ENCODE assay signal across 7 mouse cellular contexts in the genomic region with DNA sequence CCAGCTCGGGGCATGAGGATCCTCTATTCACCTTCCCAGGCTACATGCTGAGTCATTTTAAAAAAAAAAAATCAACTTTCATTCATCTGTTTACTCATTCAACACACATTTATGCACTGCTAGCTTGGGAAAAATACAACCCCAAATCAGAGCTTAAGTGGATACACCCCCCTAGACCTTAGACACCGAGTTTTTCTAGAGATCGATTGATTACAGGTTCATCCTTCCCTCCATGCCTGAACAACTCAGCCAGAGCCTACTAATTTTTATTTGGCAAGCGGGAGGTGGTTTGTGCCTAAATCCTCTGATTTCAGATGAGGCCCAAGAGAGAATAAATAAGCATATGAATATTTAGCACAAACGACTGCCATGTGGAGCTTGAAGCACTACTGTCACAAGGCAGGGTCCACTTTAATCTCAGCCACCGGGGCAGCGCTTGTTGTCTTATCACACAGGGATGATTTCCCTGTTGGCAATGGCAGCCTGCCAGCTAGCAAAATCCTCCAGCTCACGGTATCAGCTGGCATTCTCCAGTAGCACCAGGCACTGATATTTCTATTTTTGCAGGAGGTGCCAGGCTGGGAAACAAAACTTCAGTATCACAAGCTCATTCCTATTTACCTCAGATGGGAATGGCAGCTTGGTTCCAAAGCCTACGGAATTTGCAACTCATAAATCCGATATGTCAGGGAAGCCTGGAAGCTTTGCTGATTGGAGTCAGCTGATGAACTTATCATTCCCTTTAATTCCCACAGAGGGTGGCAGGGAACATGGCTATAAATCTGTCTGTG.
DNase-seq lines count a peak whose midpoint lies in the region; ATAC-seq lines count a peak whose summit lies in the region.

No protein-coding gene starts in this region.

- no peak overlapping the region for H3K27ac ChIP-seq in midbrain, embryonic 14.5 days (replicated peaks; ENCODE audit: low read depth, low read length)
- H3K27ac ChIP-seq in midbrain, embryonic 10.5 days (replicated peaks): no peak overlapping the region
- H3K27ac ChIP-seq in midbrain, embryonic 16.5 days (ENCODE audit: low read length): peak overlapping the region; percentile 37; the same call in 1 of the 2 replicates

- WGBS in midbrain, embryonic 14.5 days: 51% methylated on average over 10 of the region's 10 CpGs
- WGBS in midbrain, embryonic 10.5 days: 90% methylated on average over 10 of the region's 10 CpGs
- 45% methylated on average over 10 of the region's 10 CpGs for WGBS in midbrain, embryonic 16.5 days

- H3K4me1 ChIP-seq in midbrain, embryonic 14.5 days (ENCODE audit: control insufficient read depth, insufficient read depth, low read length): 0 out of 2 replicates have a peak, but pooled peaks cover 4% of the 10 kb centered on the region
- H3K4me1 ChIP-seq in midbrain, embryonic 10.5 days: no peaks in the 10 kb centered on the region
- H3K4me1 ChIP-seq in midbrain, embryonic 16.5 days (ENCODE audit: control insufficient read depth, insufficient read depth, low read length): peaks cover 5% of the 10 kb centered on the region; the same call in 1 of the 2 replicates

- no peak overlapping the region for H3K9ac ChIP-seq in midbrain, embryonic 14.5 days (replicated peaks; ENCODE audit: low read length)
- no peak overlapping the region for H3K9ac ChIP-seq in midbrain, embryonic 16.5 days (ENCODE audit: low read depth, low read length)

- H3K4me3 ChIP-seq in midbrain, embryonic 14.5 days (replicated peaks; ENCODE audit: low read depth, low read length): no peak overlapping the region
- H3K4me3 ChIP-seq in midbrain, embryonic 10.5 days: no peak overlapping the region
- H3K4me3 ChIP-seq in midbrain, embryonic 16.5 days (ENCODE audit: low read depth, low read length): no peak overlapping the region

- intact Hi-C loops in heart, postnatal 25 days (cut with DNase I): no loop called here

- ATAC-seq in midbrain, embryonic 14.5 days (ENCODE audit: low FRiP score, low TSS enrichment): peak; percentile 57; the same call in 1 of the 2 replicates
- ATAC-seq in midbrain, embryonic 16.5 days: peak; percentile 72
- no peak for ATAC-seq in megakaryocyte, adult 5-6 weeks (ENCODE audit: poor library complexity, severe bottlenecking)
- no peak for ATAC-seq in activated CD4-positive, CD25-positive, alpha-beta regulatory T cell, adult 4 months

- DNase-seq in midbrain, embryonic 14.5 days: peak; percentile 72
- no peak for DNase-seq in midbrain, embryonic 10.5 days (ENCODE audit: low spot score)
- peak; percentile 11 to 13 for DNase-seq in frontal cortex, postnatal 10 days (ENCODE audit: low spot score in 2 of 2)
- peak; percentile 42 for DNase-seq in heart, postnatal 25 days (ENCODE audit: low spot score)

- H3K27me3 ChIP-seq in midbrain, embryonic 14.5 days (ENCODE audit: control insufficient read depth, insufficient read depth, low read length): no peaks in the 10 kb centered on the region
- no peaks in the 10 kb centered on the region for H3K27me3 ChIP-seq in midbrain, embryonic 10.5 days (ENCODE audit: low read depth, poor library complexity, severe bottlenecking)
- H3K27me3 ChIP-seq in midbrain, embryonic 16.5 days (ENCODE audit: control insufficient read depth, insufficient read depth, low read depth, low read length): no peaks in the 10 kb centered on the region

- no peaks in the 10 kb centered on the region for H3K36me3 ChIP-seq in midbrain, embryonic 14.5 days (ENCODE audit: control insufficient read depth, insufficient read depth, low read length)
- no peaks in the 10 kb centered on the region for H3K36me3 ChIP-seq in midbrain, embryonic 10.5 days
- H3K36me3 ChIP-seq in midbrain, embryonic 16.5 days (ENCODE audit: control insufficient read depth, insufficient read depth, low read length): no peaks in the 10 kb centered on the region

- no peak overlapping the region for H3K4me2 ChIP-seq in midbrain, embryonic 14.5 days (ENCODE audit: low read length)
- H3K4me2 ChIP-seq in midbrain, embryonic 16.5 days (ENCODE audit: low read length): no peak overlapping the region

- no peaks in the 10 kb centered on the region for H3K9me3 ChIP-seq in midbrain, embryonic 14.5 days (ENCODE audit: control insufficient read depth, low read length)
- H3K9me3 ChIP-seq in midbrain, embryonic 10.5 days (replicated peaks): no peaks in the 10 kb centered on the region
- no peaks in the 10 kb centered on the region for H3K9me3 ChIP-seq in midbrain, embryonic 16.5 days (replicated peaks; ENCODE audit: control insufficient read depth, low read length, poor library complexity, severe bottlenecking)

Comparison
In these comparisons a context has a peak if more than half of its experiments do, and no peak if none do; other contexts are left out.
1. ATAC-seq: peak in midbrain, embryonic 14.5 days (single experiment) and midbrain, embryonic 16.5 days (single experiment); none in megakaryocyte, adult 5-6 weeks (single experiment) and activated CD4-positive, CD25-positive, alpha-beta regulatory T cell, adult 4 months (single experiment).